Mouse (Mus musculus) bone marrow macrophage, adult 2 months (primary cell): ENCODE data around the gene Hjurp.

Experiments used
- CTCF ChIP-seq: IDR thresholded peaks from 2 replicates; pipeline ENCODE4 v1.5.1; 2012; ENCODE audit warnings: low read depth, mild to moderate bottlenecking, low read length, moderate library complexity
- POLR2A ChIP-seq: IDR thresholded peaks from 2 replicates; pipeline ENCODE4 v1.6.1; 2012; ENCODE audit warnings: mild to moderate bottlenecking, low read depth, low read length, borderline replicate concordance

DNA sequence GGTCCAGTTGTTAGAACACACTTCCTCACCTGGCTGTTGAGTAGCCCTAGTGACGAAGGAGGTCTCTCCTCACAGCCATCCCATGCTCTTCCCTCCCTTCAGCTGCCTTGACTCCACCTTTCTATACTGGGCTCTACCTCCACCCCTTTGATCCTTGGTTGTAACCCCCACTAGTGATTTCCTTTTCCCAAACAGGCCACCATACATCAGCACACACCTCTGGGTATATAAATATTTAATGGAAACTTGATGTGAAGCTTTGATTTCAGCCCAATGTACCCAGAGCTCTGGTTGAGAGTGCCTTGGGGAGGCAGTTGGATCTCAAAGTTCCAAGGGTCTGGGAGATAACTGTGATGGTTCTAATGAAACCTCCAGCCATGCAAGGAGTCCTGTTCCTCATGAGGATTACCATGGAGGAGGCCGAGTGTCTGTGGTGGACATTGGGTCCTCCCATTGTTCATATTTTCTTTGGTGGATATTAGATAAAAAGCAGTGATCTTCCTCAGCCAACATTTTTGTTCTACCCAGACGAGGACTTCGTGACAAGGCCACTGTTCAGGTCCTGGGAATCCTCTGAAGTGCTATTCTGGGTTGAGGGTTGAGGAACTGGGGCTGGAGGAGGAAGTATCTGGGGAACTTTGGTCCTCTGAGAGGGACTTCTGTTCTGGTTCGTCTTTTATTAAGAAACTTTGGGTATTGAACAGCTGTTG is 50.6 kb downstream of the Hjurp start, which contains the start of gene Mroh2a:
- TF ChIP-seq POLR2A (no peak), CTCF (no peak)
